Mouse (Mus musculus): ENCODE data around the gene Tmem189.

- peak; percentile 23; the same call in 1 of the 2 replicates for TF ChIP-seq ELF1 (IDR thresholded peaks at IDR 0.05; ENCODE audit: low read depth, low read length)
- TF ChIP-seq GATA1 (IDR thresholded peaks at IDR 0.05; ENCODE audit: low read depth, low read length) = no peak
- no peak for TF ChIP-seq POLR2AphosphoS2 (IDR thresholded peaks at IDR 0.05; ENCODE audit: low read length)
- no peak for TF ChIP-seq POLR2A (IDR thresholded peaks at IDR 0.05; ENCODE audit: control insufficient read depth in 1 of 2, insufficient read depth in 1 of 2, low read depth in 1 of 2, low read length in 2 of 2, poor library complexity in 1 of 2)
- no peak for TF ChIP-seq CTCF (IDR thresholded peaks at IDR 0.05 in 2 of 3, conservative IDR thresholded peaks at IDR 0.05 in 1 of 3; ENCODE audit: control insufficient read depth in 1 of 3, insufficient read depth in 1 of 3, low read depth in 2 of 3, low read length in 3 of 3, poor library complexity in 1 of 3, severe bottlenecking in 1 of 3)
- no peak for TF ChIP-seq HCFC1 (IDR thresholded peaks at IDR 0.05; ENCODE audit: low read depth, low read length)
- no peak for TF ChIP-seq ZNF384 (IDR thresholded peaks at IDR 0.05; ENCODE audit: low read depth, low read length)
- TF ChIP-seq MAX (IDR thresholded peaks at IDR 0.05; ENCODE audit: low read length) = no peak
Measured at GRCm38 (mm10) chr2:167629665-167630209, 59.9 kb downstream of the Tmem189 start.

Data from MEL (cell line).